Mouse (Mus musculus) adrenal gland, adult 18-20 months (tissue): ENCODE measurements around the gene Smok3a. TPM values are rescaled to one million over a fixed set of nuclear protein-coding genes. Genes with fewer than 3 reads are reported as not detected.
"Not testable (repeated sequence)": the region's sequence is repeated elsewhere in the genome, so short reads cannot be mapped to it uniquely, and the experiment has no call there.

Experiments
- DNase-seq, 2 experiments: peaks; one replicate each; pipeline ENCODE4 v3.0.0; 2021 to 2022; ENCODE audit warnings: low spot score in 2 of 2
- long read RNA-seq, 2 experiments: library from polyadenylated mRNA; stranded (forward); transcript quantifications; one replicate each; pipeline ENCODE4 v2.0.0; 2021
- total RNA-seq, 2 experiments: library from RNA; stranded (reverse); gene quantifications; 1 replicate in 1 of 2; 2 replicates in 1 of 2; pipeline ENCODE4 v1.2.3; 2021

The Smok3a gene
- not detected for total RNA-seq
- long read RNA-seq, experiment 1, result 0 reads
- long read RNA-seq, experiment 2, result 0 reads

DNA sequence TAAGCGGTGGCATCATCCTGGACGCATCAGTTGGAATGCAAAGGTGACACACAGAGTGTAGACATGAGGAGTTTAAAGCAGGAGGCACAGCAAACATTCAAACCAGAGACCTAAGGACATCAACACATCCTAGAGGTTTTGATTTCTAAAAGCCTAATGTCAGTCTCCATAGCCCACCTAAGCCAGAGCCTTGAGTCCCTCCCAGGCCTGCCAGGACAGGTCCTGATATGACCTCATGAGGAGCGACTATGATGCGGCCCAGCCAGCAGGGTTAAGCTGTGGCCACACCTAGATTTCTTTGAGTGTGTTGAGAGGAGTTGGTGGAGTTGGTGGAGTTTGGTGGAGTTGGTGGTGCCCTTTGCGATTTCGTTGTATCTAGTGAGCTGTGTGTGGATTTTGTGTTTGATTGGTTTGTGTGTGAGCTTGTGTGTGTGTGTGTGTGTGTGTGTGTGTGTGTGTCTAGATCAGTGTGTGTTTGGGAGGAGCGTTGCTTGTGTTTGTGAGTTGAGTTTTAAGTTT lies at the start of gene Smok3a, which contains the start of gene Smok3b:
Gene Smok3a, plus strand, starts transcription at position 301 of the 519 bp plus-strand sequence.
Gene Smok3b, plus strand, starts transcription at position 469 of the 519 bp plus-strand sequence.
- not testable (repeated sequence) for DNase-seq

DNA sequence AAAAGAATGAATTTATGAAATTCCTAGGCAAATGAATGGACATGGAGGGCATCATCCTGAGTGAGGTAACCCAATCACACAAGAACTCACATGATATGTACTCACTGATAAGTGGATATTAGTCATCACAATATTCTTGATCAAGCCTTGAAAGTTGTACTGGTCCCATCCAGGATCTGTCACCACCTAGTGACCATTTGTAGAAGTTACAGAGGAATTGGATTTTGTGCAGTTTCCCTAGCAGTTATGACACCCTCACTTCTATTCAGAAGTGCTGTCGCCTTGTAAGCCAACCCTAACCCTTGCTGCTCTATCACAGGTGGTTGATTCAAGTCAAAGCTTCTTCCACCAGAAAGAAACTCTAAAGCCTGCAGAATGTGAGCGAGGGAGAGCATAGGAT lies 47.9 kb upstream of the Smok3a start:
- DNase-seq, result no peak

DNA sequence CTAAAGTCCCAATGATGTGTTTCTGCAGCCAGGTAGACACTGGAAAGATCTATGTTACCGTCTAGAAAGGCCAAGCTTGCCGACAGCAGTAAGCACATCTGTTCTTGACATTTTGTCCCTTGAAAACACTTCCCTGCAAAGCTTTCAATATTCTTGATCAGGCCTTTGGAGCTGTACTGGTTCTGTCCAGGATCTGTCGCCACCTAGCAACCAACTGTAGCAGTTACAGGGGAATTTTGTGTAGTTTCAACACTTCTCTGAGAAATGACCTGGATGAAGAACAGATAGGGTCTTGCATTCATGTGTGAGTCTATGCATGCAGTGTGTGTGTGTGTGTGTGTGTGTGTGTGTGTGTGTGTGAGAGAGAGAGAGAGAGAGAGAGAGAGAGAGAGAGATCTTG lies 47.3 kb upstream of the Smok3a start:
- DNase-seq, result no peak

DNA sequence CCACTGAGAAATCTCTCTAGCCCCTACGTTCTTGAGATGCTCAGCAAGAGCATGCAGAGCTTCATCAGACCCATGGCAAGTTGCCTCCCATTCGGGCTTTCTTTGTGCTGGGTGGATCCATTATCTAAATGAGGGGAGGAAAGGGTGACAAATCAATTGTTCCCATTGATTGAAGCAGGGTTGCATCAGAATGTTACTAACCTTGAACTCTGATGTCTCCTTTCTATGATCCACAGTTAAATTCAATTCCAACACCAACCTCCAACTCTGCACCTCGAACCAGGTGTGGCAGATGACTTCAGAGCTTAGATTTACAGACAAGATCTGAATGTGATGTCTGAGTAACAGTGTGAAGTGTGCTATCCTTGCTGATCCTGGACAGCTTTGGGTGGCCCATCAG lies 46.3 kb upstream of the Smok3a start:
- DNase-seq, result no peak

DNA sequence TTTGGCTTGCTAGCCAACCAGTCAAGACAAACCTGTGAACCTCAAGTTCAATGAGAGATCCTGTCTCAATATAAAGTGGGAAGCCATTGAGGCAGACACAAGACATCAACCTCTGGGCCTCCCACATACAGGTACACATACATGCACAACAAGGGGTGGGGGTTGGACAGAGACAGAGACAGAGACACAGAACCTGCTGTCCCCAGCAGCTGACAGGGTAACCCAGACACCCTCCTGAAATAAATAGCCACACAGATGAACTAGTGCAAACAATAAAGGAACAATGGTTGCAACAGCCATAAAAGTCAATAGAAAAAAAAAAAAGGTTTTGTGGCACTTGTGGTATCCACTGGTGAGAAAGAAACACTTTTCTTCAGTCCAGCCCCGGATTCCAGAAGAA lies 45.6 kb upstream of the Smok3a start:
- DNase-seq, result no peak

DNA sequence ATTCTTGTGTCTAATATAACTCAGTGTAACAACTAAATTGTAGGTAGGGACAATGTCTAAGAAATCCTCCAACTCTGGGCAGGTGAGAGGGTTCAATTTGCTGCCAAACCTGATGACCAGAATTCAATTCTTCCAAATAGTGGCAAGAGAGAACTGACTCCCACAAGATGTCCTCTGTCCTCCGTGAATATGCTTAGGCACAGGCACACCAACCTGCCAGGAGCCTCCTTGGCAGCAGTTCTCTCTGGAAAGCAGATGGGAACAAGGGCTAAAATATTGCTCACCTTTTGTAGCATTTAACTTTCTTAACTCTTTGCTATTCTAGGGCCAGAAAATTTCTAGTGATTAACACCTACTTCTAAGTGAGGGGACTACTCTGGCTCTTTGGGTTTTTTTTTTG lies 43.8 kb upstream of the Smok3a start:
- no peak for DNase-seq

DNA sequence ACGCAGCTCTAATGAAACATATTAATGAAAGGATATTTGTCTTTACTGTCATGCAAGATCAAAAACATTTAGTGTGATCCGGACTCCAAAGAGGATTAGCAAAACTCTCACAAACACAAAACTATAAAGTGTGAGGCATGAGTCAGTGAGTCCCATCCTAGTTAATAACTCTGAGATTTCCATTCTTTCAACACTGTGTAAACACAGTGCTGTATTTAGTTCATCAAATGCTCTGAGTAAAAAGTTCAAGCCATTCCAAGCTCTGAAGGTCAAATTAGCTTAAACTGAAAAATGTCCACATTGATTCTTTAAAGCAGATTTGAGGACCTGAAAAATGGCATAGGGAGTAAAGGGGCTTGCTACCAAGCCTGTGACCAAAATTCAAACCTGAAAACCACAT lies 42.0 kb upstream of the Smok3a start:
- DNase-seq, result no peak

DNA sequence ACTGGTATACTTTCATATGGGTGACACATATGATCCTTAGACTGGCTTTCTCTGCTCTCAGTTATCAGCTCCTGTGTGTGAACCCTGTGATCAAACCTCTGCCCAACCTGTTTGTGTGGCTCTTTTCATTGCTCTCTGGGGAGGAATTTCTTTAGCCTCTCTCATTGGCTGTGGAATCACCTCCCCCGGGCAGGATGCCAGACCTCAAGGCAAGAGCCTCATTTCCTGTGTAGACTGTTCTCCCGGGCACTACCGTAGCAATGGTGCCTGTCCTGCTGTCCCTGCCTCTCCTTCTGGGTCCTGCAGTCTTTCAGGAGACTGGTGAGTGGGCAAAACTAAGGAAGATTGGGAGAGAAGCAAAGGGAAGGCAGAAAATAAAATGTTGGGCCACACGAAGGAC lies 39.8 kb upstream of the Smok3a start, which contains the start of gene Azgp1:
Gene Azgp1, plus strand, starts transcription at position 221 of the 400 bp plus-strand sequence.
- no peak for DNase-seq

DNA sequence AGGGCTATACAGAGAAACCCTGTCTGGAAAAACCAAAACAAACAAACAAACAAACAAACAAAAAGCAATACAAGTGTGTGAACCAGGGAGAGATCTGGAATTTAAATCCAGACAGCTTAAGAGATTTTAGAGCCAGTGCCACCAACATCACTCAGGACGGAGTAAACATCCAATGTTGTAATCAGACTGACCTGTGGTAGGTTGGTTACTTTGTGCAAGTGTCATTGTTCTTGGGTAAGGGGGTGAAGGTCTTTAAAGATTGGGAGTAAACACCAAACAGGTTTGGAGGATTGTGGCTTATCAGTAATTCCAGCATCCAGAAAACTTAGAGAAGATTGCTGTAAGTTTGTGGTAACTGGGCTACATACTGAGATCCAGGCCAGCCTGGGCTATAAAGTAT lies 34.7 kb upstream of the Smok3a start:
- DNase-seq, result no peak

DNA sequence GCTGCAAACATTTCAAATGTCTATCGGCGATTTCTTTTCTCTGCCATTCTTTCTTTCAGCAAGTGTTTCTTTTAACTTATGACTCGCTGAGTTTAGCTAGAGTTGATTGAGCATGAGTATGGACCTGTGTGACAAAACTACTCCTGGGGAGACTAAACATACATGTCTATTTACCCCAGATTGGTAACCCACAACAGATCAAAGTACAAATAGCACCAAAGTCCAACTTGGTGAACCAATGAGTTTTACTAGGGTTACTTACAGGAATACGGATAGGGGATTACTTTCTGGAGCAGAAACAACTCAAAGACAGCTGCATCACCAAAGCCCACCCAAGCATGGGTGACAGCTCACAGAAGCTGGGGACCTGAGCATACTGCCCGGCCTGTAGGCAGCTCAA lies 11.6 kb upstream of the Smok3a start:
- no peak for DNase-seq

DNA sequence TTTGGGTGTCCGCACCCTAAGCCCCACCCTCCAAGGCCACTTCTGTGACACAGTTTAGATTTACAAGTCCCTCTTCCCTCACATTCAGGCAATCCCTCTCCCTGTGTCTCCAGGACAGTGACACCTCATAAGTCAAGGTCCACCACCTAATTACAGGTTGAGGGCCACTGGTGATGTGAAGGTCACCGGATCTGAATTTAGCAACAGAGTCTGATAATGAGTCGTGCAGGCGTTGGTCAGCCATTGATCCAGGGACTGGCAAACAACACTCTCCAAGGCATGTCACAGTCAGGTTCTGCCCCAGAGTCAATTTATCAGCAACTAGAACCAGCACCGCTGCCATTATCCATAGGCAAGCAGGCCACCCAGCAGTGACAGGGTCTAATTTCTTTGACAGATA lies 8.7 kb upstream of the Smok3a start:
- DNase-seq, result no peak

DNA sequence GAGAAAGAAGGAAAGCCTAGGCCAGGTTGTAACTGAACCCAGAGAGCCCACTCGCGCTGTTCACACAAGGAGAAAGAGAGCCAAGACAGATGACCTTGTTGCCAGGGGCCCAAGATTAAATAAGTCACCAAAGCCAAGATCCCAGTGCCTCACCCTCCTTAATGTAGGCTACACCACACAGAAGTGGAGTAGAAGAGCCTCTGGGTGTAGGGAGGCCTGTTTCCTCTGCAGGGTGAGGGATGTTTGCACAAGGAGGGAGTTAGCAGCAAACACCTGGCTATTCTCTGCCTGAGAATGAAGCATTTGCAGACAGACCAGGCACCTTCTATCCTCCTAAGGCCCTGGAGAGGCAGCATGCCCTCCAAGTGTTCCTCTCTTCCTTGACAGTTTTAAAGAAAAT lies 4.5 kb upstream of the Smok3a start:
- DNase-seq, result no peak

DNA sequence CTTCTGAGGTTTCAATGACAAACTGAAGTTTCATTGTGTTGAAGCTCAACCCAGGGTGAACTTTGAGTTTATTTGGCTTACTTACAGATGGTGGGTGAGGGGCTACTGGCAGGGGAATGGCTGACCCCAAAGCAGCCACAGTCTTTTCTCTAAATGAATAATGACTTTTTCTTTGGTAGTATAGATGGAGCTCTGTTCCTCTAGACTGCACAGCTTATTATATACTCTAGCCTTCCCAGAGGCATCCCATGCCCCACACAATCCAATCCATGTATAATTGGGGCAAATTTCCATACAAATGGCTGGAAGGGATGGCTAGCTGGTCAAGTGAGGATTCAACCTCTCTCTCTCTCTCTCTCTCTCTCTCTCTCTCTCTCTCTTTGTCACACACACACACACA lies 4.1 kb upstream of the Smok3a start:
- DNase-seq, result no peak

DNA sequence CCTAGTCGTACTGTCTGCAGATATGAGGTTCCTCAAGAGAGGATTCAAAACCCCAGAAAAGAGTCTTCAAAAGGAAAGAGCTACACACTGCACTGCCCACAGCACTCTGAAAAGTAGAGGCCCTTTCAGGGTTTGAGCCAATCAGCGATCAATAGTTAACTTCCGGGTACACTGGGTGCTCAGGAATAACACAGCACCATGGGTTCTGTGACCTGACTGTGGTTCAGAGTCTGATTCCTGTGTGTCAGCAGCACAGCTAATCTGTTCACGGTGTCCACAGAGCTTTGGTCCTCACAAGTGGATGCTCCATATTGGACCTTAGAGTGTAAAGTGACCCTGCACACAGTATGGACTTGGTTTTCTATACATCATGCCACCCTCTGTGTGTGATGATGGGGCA lies 1.5 kb upstream of the Smok3a start:
- DNase-seq, result not testable (repeated sequence)

DNA sequence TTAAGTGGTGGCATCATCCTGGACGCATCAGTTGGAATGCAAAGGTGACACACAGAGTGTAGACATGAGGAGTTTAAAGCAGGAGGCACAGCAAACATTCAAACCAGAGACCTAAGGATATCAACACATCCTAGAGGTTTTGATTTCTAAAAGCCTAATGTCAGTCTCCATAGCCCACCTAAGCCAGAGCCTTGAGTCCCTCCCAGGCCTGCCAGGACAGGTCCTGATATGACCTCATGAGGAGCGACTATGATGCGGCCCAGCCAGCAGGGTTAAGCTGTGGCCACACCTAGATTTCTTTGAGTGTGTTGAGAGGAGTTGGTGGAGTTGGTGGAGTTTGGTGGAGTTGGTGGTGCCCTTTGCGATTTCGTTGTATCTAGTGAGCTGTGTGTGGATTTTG lies 31.8 kb downstream of the Smok3a start, which contains the start of gene Smok3c:
Gene Smok3c, plus strand, starts transcription at position 301 of the 400 bp plus-strand sequence.
- DNase-seq, result not testable (repeated sequence)

DNA sequence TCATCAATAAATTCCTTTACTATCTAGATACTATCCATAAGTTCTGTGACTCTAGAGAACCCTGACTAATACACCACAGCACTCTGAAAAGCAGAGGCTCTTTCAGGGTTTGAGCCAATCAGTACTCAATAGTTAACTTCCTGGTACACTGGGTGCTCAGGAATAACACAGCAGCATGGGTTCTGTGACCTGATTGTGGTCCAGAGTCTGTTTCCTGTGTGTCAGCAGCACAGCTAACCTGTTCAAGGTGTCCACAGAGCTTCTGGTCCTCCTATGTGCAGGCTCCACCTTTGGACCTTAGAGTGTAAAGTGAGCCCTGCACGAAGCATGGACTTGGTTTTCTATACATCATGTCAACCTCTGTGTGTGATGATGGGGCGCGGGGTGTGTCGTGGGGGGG lies 52.7 kb downstream of the Smok3a start:
- no peak for DNase-seq

DNA sequence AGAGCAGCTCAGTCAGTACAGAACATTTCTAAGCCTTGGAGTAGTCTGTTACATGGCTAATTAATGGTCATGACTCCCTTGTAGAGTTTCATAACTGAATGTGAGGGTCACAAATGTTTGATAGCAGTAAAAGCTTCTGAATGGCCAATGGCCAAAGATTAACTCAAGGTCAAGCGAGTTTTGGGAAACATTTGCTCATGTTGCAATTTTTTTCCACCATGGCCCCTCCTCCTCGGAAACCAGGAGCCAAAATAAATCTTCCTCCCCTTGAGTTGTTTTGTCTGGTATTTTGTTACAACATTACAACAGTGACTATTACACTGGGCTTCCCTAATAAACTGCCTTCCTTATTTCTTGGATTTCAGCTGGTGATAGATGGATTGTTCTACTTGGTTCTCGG lies 54.6 kb downstream of the Smok3a start:
- no peak for DNase-seq

DNA sequence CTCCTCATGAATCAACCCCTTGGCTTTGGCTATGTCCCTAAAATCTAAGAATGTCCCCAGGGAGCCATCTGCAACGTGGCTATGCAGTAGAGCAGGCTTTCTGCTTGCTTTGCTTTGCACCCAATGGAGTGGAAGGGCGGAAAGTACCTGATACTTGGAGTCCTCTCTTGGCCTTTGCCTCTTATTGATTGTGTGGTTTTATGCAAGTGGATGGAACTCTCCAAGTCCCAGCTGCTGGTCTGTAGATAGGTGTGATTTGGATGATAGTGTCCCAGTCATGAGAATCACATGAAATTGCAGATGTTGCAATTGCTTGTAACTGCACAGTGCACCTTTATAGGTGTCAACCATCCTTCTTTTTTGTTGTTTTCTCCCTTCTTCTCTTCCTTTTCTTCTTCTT lies 55.1 kb downstream of the Smok3a start:
- DNase-seq, result no peak

DNA sequence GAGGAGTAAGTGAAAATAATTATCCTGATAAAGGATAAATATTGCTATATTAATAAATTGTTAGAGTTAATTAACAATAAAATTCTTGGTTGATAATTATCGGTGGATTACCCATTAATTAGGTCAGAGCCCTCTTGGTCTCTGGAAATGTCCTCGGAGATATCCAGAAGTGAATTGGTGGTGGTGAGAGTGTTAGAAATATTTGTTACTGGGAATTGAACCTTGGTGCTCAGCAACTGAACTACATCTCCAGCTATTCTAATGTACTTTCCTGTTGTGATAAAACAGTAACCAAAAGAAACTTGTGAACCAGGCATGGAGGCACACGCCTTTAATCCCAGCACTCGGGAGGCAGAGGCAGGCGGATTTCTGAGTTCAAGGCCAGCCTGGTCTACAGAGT lies 59.4 kb downstream of the Smok3a start:
- DNase-seq, result no peak

DNA sequence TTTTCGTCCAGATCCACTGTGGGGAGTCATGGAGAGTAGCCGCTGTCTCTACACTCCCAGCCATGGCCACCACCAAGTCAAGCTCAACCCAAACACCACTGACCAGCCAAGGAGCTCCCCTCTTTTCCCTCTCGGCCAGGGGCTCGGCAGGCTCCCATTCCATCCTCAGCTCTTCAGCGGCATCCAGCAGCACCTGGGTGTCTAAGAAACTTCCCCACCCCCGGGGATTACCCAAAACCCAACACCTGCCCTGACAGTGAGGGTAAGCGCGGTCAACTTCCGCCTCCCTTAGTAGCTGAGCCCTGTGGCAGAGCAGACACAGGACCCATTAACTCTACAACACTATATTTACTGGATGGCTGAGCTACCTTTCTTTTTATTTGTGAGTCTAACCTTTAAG lies 60.4 kb downstream of the Smok3a start:
- no peak for DNase-seq

DNA sequence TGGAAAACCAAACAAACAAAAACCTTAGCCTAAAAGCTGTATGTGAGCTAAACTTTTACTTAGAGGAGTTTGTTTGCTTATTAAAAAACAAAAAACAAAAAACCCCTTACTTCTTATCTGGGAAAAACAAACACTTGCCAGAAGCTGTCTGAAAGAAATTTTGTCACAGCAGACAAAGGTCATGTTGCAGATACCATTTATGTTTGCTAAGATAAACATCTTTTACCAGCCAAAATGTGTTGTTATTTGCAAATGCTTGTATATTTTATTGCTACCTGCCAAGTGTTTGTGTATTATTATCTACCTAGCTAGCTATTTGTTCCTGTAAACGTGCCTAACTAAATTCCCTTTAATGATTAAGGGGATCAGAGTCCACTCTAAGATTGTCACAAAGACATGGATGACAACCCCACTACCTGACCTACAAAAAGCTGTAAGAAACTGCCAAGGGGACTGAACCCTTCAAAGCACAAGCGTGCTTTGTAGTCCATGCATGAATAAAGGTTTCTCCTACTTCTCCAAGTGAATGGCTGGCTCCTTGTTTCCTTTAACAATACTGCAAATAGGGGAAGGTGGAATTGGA lies 62.3 kb downstream of the Smok3a start:
- DNase-seq, result no peak

DNA sequence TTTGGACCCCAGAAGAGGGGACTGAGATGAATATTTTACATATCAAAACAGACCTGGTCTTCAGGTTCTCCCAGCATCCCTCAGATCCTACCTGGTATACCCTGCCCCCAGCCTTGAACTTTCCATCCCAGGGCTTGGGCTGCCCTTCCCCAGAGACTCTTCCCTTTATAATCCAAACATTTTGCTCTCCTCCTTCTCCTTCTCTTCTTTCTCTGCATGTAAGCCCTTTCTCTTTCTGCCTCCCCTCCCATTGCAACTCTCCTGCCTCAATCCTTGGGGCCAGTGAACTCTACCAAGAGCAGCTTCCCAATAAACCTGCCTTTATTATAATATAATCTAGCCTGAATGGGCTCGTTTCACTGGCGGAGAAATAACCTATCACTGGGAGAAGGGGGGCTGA lies 62.9 kb downstream of the Smok3a start:
- DNase-seq, result no peak
